Mouse (Mus musculus): Measurements from ENCODE around the gene Alad.

Gene Alad

GRCm38 (mm10) chr4:62517538-62518415, 1.9 kb downstream of the Alad start:
- no peak for DNase-seq (ENCODE audit: extremely low spot score, low spot score)

DNA sequence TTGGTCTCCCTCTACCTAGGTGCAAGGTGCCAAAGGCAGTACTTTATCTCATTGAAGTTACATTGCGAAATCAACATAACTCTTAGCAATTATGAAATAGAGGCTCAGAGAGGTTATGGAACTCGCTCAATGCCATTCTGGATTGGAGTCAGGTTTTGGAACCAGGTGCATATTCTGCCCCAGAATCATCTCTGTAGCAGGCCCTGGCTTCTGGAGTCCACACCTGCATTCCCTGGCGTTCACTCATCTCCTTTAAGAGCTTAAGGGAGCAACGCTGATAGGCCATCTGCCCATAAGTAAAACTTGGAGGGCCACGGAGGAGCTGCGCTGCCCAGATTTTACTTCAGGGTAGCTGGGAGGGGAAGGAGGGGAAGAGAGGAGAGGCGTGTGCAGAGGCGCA, 2.7 kb downstream of the Alad start:
- DNase-seq (ENCODE audit: extremely low spot score, low spot score) = no peak

DNA sequence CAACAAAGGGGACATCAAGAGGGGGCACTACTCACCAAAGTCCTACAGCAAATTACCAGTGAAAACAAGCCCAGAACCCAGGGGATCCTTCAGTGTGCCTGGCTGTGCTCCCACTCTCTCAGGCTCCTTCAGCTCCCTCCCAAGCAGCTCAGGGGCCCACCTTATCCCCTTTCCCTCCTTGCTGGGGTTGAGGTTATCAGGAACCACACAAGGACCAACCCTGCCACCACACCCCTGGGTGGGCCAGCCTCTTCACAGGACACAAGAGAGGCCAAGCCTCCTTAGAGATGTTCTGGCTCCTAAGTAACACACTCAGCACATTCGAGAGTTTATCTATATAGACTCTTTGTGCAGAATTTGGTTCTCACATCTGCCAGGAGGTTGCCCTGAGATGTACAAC, 3.1 kb downstream of the Alad start:
- DNase-seq (ENCODE audit: extremely low spot score, low spot score) = no peak

- DNase-seq (ENCODE audit: extremely low spot score, low spot score) = no peak
Observed at GRCm38 (mm10) chr4:62516079-62516478, 3.6 kb downstream of the Alad start.

- DNase-seq (ENCODE audit: extremely low spot score, low spot score) = no peak
Observed at GRCm38 (mm10) chr4:62515490-62515889, 4.2 kb downstream of the Alad start.

DNA sequence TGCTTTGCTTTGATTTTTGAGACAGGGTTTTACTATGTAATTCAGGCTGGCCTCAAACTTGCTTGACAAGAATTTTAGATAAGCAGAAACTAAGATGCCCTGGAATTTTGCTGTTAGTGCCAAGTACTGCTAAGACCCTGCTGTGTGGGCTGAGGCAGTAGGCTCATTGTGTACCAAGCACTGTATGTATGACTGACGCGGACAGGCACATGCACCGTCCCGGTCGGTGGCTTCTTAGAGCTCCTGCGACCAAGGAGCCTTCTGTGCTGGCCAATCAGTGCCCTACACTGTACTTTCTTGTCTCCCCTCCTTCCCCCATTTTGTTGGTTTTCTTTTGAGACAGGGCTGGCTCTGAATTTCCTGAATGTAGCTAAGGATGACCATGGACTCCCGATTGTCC, 4.7 kb downstream of the Alad start:
- DNase-seq (ENCODE audit: extremely low spot score, low spot score) = no peak

GRCm38 (mm10) chr4:62513998-62514506, 5.7 kb downstream of the Alad start:
- no peak for DNase-seq (ENCODE audit: extremely low spot score, low spot score)

GRCm38 (mm10) chr4:62509946-62510345, 9.8 kb downstream of the Alad start:
- no peak for DNase-seq (ENCODE audit: extremely low spot score, low spot score)

DNA sequence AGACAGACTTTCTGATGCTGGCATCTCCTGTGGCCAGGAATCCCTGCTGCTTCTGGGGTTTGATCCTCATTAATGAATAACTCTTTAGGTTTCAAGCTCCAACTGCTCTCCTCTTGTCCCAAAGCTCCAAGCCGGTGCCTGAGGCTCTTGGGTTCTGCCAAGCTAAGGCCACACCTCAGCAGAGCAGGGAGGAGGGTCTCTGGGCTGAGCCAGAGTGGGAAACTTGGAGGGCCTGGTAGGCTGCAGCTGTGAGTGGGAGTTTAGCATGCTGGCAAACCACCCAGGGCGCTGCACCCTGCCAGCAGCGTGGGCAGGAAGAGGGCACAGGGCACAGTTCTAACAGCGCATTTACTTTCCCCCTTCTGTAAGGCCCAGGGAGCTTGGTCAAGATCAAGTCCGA, 10.9 kb downstream of the Alad start:
- DNase-seq (ENCODE audit: extremely low spot score, low spot score) = no peak

DNA sequence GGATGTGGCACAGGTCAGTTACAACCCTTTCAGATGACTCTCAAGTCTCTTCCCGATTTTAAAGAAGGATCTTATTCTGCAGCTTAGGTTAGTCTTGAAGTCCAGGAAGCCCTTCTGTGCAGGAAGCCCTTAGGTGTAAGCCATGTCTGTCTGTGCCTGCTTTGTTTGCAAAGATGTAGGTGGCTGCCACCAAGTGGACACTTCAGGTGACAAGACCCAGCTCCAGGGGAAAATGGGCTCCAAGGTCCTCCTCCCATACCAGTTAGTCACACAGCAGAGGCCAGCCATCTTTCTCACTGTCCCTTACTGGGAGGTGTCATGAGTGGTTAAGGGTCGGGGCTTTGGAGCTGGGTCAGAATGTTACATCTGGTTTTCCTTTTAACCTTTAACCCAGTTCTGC, 12.9 kb downstream of the Alad start:
- DNase-seq (ENCODE audit: extremely low spot score, low spot score) = no peak

GRCm38 (mm10) chr4:62505991-62506390, 13.7 kb downstream of the Alad start:
- no peak for DNase-seq (ENCODE audit: extremely low spot score, low spot score)

DNA sequence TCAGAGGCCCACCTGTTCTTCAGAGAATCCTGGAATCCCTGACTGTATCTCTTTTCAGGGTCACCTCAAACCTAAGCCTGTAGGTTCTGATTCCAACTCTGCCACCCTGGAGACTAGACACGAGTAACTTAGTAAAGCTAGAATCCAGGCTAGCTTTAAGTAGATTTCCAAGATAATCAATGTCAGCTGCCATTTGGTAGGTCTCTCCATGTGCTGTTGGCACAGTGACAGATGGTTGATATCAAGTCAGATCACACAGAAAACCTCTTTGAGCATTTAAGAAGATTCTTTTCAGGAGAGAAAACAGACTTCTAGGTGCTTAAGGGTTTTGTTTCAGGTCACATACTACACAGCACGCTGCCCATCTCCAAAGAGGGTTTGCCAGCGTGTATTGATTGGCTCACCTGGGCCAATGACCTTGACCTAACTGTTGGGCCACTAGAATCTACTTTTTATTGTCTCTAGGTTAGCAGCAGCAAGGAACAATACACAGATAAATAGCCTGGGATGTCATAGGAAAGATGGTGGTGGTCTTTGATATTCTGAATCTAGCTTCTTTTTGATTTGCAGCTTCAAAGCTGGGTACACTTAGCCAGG, 16.2 kb downstream of the Alad start, which contains the start of gene Hdhd3:
TSS of gene Hdhd3 (minus strand) at position 94 of the 597 bp plus-strand sequence.
- DNase-seq (ENCODE audit: extremely low spot score, low spot score) = no peak

- no peak for DNase-seq (ENCODE audit: extremely low spot score, low spot score)
Observed at GRCm38 (mm10) chr4:62502969-62503368, 16.7 kb downstream of the Alad start.

GRCm38 (mm10) chr4:62501964-62502732, 17.6 kb downstream of the Alad start:
- peak; percentile 91 for DNase-seq (ENCODE audit: extremely low spot score, low spot score)

DNA sequence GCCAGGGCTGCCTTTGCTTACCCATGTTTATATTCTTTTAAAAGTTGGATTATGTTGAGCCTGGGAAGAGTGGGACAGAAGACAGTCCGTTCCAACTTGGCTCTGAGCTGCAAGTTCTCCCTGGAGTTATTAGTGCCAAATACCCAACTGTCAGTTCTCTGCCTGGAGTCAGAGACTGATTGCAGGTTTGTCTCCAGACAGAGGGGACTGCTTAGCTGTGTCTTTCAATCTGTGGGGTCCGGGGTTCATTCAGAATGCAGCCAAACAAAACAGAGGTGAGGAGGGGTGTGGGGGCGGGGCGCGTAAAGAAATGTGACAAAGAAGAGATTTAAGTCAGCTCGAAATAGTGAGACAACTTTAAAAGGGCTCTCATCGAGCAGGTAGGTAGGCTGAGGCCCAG, 18.2 kb downstream of the Alad start:
- no peak for DNase-seq (ENCODE audit: extremely low spot score, low spot score)

- DNase-seq (ENCODE audit: extremely low spot score, low spot score) = no peak
Observed at GRCm38 (mm10) chr4:62500799-62501198, 18.9 kb downstream of the Alad start.

DNA sequence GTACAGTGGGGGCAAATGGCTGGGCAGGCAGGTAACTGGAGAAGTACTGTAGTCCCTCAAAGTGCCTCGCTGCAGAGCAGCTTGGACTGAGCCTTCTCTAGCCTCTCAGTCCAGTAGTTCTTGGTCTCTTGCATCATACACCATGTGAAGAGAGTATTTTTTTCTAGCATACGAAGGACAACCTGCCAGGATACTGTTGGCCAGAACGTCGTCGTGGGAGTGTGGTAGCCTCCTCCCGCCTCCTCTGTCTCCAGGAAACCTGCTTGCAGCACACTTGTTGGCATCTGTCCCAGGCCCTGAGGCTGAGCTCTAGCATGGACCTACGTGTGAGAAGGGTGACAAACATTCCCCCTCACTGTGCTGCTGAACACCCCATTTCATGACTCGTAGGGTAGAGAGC, 22.9 kb downstream of the Alad start:
- DNase-seq (ENCODE audit: extremely low spot score, low spot score) = no peak

GRCm38 (mm10) chr4:62495946-62496345, 23.8 kb downstream of the Alad start:
- DNase-seq (ENCODE audit: extremely low spot score, low spot score) = no peak

DNA sequence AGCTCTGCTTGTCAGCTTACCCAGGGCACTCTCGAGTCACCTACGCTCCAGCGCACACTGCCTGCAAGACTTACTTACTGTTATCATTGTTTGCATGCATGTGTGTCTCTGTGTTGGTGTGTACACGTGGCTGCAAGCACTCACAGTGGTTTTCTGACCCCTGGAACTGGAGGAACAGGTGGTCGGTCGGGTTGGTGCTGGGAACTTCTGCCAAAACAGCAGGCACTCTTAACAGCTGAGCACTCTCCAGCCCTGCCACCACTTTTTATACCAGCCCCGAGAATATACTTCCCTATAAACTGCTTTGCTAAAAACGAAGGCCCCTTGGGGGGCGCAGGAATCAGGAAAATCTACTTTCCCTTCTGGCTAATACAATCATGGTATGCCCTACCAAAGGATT, 25.5 kb downstream of the Alad start:
- DNase-seq (ENCODE audit: extremely low spot score, low spot score) = no peak

DNA sequence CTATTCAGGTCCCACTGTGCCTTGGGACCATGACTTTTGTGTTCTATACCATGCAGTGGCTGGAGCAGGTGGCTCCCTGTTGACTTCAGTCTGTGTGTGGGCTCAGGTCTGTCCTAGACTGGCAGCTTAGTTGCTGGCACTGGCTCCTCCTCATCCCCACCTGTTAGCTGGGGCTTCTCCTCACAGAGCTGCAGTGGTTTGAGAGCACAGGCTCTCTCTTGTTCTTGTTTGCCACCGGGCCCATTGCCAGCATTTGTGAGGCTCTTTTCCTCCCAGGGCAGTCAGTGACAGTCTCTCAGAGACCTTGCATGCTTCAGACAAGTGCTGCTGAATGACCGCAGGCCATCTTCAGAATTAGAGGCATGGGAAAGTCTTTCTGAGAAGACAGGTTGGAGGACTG, 27.0 kb downstream of the Alad start:
- no peak for DNase-seq (ENCODE audit: extremely low spot score, low spot score)

DNA sequence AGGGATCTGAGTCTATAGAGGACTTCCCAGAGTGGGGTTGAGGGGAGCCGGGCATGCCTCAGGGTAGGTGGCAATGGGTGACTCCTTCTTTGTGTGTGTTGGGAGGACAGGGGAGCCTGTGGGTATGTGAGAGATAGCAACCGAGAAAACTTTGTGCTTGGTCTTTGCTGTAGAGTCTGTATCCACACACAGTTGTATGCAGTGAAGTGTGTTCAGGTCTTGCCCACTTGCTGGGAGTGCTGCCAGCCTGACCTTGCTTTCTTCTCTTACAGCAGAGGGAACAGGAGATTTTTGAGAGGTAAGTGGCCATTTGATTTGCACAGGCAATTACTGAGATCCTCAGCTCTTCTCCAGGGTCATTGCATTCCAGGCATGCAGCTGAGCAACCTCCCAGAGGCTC, 31.8 kb downstream of the Alad start:
- no peak for DNase-seq (ENCODE audit: extremely low spot score, low spot score)

DNA sequence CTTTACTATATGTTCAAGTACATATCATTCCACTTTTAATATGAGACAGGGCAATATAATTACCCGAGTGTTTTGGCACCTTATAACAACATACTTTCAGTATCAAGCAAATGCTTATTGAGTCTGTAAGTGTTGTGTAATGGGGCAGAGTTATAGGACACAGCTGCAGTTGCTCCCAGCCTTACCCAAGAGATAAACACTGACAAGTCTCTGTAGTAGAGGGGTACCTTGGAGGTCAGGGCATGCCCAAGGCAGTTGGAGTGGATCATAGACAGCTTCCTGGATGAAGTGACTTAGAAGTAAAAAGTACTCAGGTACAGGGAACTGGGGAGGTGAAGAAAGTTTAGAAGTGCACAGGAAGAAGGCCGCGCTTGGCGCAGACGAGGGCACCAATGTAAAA, 32.5 kb downstream of the Alad start:
- no peak for DNase-seq (ENCODE audit: extremely low spot score, low spot score)
